Mouse (Mus musculus): ENCODE measurements around the gene Gca. TPM values are rescaled to one million over a fixed set of nuclear protein-coding genes. Genes with fewer than 3 reads are reported as not detected.
"Not testable (repeated sequence)": the region's sequence is repeated elsewhere in the genome, so short reads cannot be mapped to it uniquely, and the experiment has no call there.

Gene Gca
- polyA plus RNA-seq, 1 experiment, result 17.3 TPM

GRCm38 (mm10) chr2:62670767-62671166 is 6.7 kb downstream of the Gca start:
- H3K27ac ChIP-seq (ENCODE audit: control insufficient read depth, insufficient read depth, low read depth, low read length, poor library complexity), result no peak overlapping the region
- no peak overlapping the region for H3K4me3 ChIP-seq (replicated peaks; ENCODE audit: control insufficient read depth, low read depth, low read length)
- H3K4me1 ChIP-seq (ENCODE audit: control insufficient read depth, insufficient read depth, low read length), result no peaks in the 10 kb centered on the region; the same call in 1 of the 2 replicates
- WGBS, result 64% methylated on average over 4 of the region's 4 CpGs
- no peak for TF ChIP-seq CTCF (IDR thresholded peaks at IDR 0.05; ENCODE audit: control insufficient read depth, insufficient read depth, low read length)
- no peak for TF ChIP-seq POLR2A (IDR thresholded peaks at IDR 0.05; ENCODE audit: borderline replicate concordance, control insufficient read depth, low read depth, low read length)

GRCm38 (mm10) chr2:62672788-62673187 is 8.7 kb downstream of the Gca start:
- 44% methylated on average over 5 of the region's 5 CpGs for WGBS
- Histone ChIP-seq H3K4me3 (replicated peaks; ENCODE audit: control insufficient read depth, low read depth, low read length) (no peak overlapping the region), H3K4me1 (ENCODE audit: control insufficient read depth, insufficient read depth, low read length) (no peaks in the 10 kb centered on the region; the same call in 1 of the 2 replicates)

GRCm38 (mm10) chr2:62681667-62682066 is 17.6 kb downstream of the Gca start:
- H3K4me3 ChIP-seq (replicated peaks; ENCODE audit: control insufficient read depth, low read depth, low read length), result no peak overlapping the region
- H3K4me1 ChIP-seq (ENCODE audit: control insufficient read depth, insufficient read depth, low read length), result peaks cover 1% of the 10 kb centered on the region; the same call in 1 of the 2 replicates
- H3K27ac ChIP-seq (ENCODE audit: control insufficient read depth, insufficient read depth, low read depth, low read length, poor library complexity), result no peak overlapping the region
- 32% methylated on average over 8 of the region's 8 CpGs for WGBS
- no peak for TF ChIP-seq CTCF (IDR thresholded peaks at IDR 0.05; ENCODE audit: control insufficient read depth, insufficient read depth, low read length)
- TF ChIP-seq POLR2A (IDR thresholded peaks at IDR 0.05; ENCODE audit: borderline replicate concordance, control insufficient read depth, low read depth, low read length), result no peak

More at GRCm38 (mm10) chr2:62672788-62673187, 8.7 kb downstream of the Gca start:
- H3K27ac ChIP-seq (ENCODE audit: control insufficient read depth, insufficient read depth, low read depth, low read length, poor library complexity), result no peak overlapping the region
- TF ChIP-seq CTCF (IDR thresholded peaks at IDR 0.05; ENCODE audit: control insufficient read depth, insufficient read depth, low read length) (no peak), POLR2A (IDR thresholded peaks at IDR 0.05; ENCODE audit: borderline replicate concordance, control insufficient read depth, low read depth, low read length) (no peak)

GRCm38 (mm10) chr2:62684989-62685595 is 21.0 kb downstream of the Gca start:
- TF ChIP-seq POLR2A (IDR thresholded peaks at IDR 0.05; ENCODE audit: borderline replicate concordance, control insufficient read depth, low read depth, low read length) (no peak), CTCF (IDR thresholded peaks at IDR 0.05; ENCODE audit: control insufficient read depth, insufficient read depth, low read length) (no peak)
- WGBS, result 25% methylated on average over 3 of the region's 3 CpGs
- Histone ChIP-seq H3K4me1 (ENCODE audit: control insufficient read depth, insufficient read depth, low read length) (peaks cover 1% of the 10 kb centered on the region; the same call in 1 of the 2 replicates), H3K4me3 (replicated peaks; ENCODE audit: control insufficient read depth, low read depth, low read length) (no peak overlapping the region), H3K27ac (ENCODE audit: control insufficient read depth, insufficient read depth, low read depth, low read length, poor library complexity) (no peak overlapping the region; the same call in 1 of the 2 replicates)

GRCm38 (mm10) chr2:62685934-62686333 is 21.8 kb downstream of the Gca start:
- no peak overlapping the region for H3K4me3 ChIP-seq (replicated peaks; ENCODE audit: control insufficient read depth, low read depth, low read length)
- TF ChIP-seq CTCF (IDR thresholded peaks at IDR 0.05; ENCODE audit: control insufficient read depth, insufficient read depth, low read length) (no peak), POLR2A (IDR thresholded peaks at IDR 0.05; ENCODE audit: borderline replicate concordance, control insufficient read depth, low read depth, low read length) (no peak)
- WGBS, result 23% methylated on average over 6 of the region's 6 CpGs
- H3K27ac ChIP-seq (ENCODE audit: control insufficient read depth, insufficient read depth, low read depth, low read length, poor library complexity), result no peak overlapping the region
- peaks cover 1% of the 10 kb centered on the region; the same call in 1 of the 2 replicates for H3K4me1 ChIP-seq (ENCODE audit: control insufficient read depth, insufficient read depth, low read length)

GRCm38 (mm10) chr2:62706313-62706712 is 42.2 kb downstream of the Gca start:
- 34% methylated on average over 3 of the region's 3 CpGs for WGBS
- H3K4me3 ChIP-seq (replicated peaks; ENCODE audit: control insufficient read depth, low read depth, low read length), result no peak overlapping the region
- H3K4me1 ChIP-seq (ENCODE audit: control insufficient read depth, insufficient read depth, low read length), result no peaks in the 10 kb centered on the region; the same call in 1 of the 2 replicates
- no peak overlapping the region for H3K27ac ChIP-seq (ENCODE audit: control insufficient read depth, insufficient read depth, low read depth, low read length, poor library complexity)
- TF ChIP-seq CTCF (IDR thresholded peaks at IDR 0.05; ENCODE audit: control insufficient read depth, insufficient read depth, low read length), result no peak
- TF ChIP-seq POLR2A (IDR thresholded peaks at IDR 0.05; ENCODE audit: borderline replicate concordance, control insufficient read depth, low read depth, low read length), result no peak

- H3K4me1 ChIP-seq (ENCODE audit: control insufficient read depth, insufficient read depth, low read length), result peaks cover 2% of the 10 kb centered on the region; the same call in 1 of the 2 replicates
- H3K27ac ChIP-seq (ENCODE audit: control insufficient read depth, insufficient read depth, low read depth, low read length, poor library complexity), result no peak overlapping the region
- 66% methylated on average over 1 of the region's 1 CpGs for WGBS
- TF ChIP-seq POLR2A (IDR thresholded peaks at IDR 0.05; ENCODE audit: borderline replicate concordance, control insufficient read depth, low read depth, low read length) (no peak), CTCF (IDR thresholded peaks at IDR 0.05; ENCODE audit: control insufficient read depth, insufficient read depth, low read length) (no peak)
- no peak overlapping the region for H3K4me3 ChIP-seq (replicated peaks; ENCODE audit: control insufficient read depth, low read depth, low read length)
Observed at GRCm38 (mm10) chr2:62709633-62710032, 45.5 kb downstream of the Gca start.

GRCm38 (mm10) chr2:62714362-62714761 is 50.3 kb downstream of the Gca start:
- not testable (repeated sequence) for H3K4me1 ChIP-seq (ENCODE audit: control insufficient read depth, insufficient read depth, low read length); H3K4me3 ChIP-seq (replicated peaks; ENCODE audit: control insufficient read depth, low read depth, low read length); H3K27ac ChIP-seq (ENCODE audit: control insufficient read depth, insufficient read depth, low read depth, low read length, poor library complexity)
- WGBS, result 57% methylated on average over 4 of the region's 4 CpGs

GRCm38 (mm10) chr2:62715260-62715659 is 51.2 kb downstream of the Gca start:
- WGBS, result 56% methylated on average over 4 of the region's 4 CpGs
- Histone ChIP-seq H3K4me3 (replicated peaks; ENCODE audit: control insufficient read depth, low read depth, low read length) (no peak overlapping the region), H3K27ac (ENCODE audit: control insufficient read depth, insufficient read depth, low read depth, low read length, poor library complexity) (no peak overlapping the region), H3K4me1 (ENCODE audit: control insufficient read depth, insufficient read depth, low read length) (peaks cover 2% of the 10 kb centered on the region; the same call in 1 of the 2 replicates)
- TF ChIP-seq POLR2A (IDR thresholded peaks at IDR 0.05; ENCODE audit: borderline replicate concordance, control insufficient read depth, low read depth, low read length) (no peak), CTCF (IDR thresholded peaks at IDR 0.05; ENCODE audit: control insufficient read depth, insufficient read depth, low read length) (no peak)
